Mouse (Mus musculus): Measurements from ENCODE around the gene Gpalpp1. TPM values are rescaled to one million over a fixed set of nuclear protein-coding genes. Genes with fewer than 3 reads are reported as not detected.
A peak's percentile ranks its signal among the peaks of the same experiment; 100 is the strongest.

The Gpalpp1 gene
- total RNA-seq, 2 experiments from 2014 or later: 16.3 to 16.7 TPM

DNA sequence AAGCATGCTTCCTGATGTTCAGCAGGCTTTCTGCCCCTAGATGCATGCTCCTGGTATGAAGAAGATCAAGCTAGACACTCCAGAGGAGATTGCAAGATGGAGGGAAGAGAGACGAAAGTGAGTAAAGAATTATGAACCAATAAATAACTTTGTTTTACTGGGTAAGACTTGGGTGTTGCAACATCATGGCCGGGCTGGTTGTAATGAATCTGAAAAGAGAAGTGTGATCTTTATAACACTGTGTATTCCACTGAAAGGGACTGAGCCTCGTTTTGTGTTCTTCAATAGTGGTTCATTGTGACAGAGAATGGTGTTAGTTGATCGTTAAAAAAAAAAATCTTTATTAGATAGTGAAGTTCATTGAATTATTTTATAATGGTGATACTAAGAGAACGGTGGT lies 5.2 kb upstream of the Gpalpp1 start:
- DNase-seq: no peak

DNA sequence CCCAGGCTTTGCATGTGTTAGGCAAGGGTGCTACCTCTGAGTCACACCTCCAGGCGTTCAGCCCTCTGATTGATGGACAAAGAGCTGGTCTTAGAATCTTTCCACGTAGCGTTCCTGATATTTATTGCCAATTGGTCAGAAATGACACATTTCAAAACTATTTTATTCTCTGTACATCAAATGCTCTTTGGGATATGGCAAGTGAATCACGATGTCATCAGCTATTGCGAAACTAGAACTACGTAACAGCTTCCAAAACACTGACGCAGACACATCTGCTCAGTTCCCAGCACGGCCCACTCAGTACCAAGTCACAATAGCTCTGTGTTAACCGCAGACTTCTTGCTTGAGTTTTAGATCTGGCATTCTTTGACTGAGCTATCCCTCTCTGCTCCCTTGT lies 11.0 kb downstream of the Gpalpp1 start:
- DNase-seq: no peak

- DNase-seq: no peak
Measured at GRCm38 (mm10) chr14:76097815-76098214, 12.7 kb downstream of the Gpalpp1 start.

DNA sequence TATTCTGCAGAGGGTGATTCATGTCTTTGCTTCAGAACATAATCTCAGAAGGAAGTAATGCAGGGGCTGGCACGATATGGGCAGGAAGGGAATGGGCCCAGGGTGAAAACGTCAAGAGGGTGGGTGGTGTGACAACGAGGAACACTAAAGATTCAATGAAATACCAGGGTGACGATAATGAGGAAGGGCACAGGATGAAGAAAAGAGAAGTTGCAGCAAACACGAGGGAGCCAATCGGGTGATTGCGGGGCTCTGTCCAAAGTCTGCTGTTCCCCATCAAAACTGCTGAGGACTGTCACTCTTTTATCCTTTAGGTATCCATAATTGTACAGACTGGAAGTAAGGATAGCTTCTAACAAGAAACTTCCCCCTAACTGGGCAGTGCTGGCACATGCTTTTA lies 13.3 kb downstream of the Gpalpp1 start:
- DNase-seq: no peak

- DNase-seq: no peak
Measured at GRCm38 (mm10) chr14:76084188-76084587, 26.4 kb downstream of the Gpalpp1 start.

DNA sequence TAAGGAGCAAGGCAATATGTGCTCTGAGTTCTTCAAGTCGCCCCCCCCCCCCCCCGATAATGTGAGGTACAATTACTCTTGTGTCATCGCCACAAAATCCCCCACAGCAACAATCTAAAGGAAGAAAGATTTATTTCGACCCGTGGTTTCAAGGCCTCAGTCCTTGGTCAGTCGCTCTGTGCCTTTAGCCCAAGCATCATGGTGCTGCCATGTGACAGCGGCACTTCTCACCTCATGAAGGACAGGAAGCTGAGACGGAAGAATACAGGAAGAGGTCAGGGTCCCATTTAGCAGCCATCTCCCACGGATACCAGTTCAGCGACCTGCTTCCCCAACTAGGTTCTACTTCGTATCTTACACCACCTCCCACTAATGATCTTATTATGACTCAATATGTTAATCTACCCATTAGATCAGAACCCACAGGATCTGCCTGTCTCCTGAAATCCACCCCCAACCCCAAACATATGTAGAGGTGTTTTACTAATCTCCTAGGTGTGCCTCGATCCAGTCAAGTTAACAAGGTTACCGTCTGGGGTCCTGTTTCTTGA lies 28.4 kb downstream of the Gpalpp1 start:
- DNase-seq: no peak

GRCm38 (mm10) chr14:76081451-76081850 lies 29.1 kb downstream of the Gpalpp1 start:
- peak; percentile 39 for DNase-seq

GRCm38 (mm10) chr14:76077088-76077491 lies 33.5 kb downstream of the Gpalpp1 start:
- DNase-seq: peak; percentile 63

DNA sequence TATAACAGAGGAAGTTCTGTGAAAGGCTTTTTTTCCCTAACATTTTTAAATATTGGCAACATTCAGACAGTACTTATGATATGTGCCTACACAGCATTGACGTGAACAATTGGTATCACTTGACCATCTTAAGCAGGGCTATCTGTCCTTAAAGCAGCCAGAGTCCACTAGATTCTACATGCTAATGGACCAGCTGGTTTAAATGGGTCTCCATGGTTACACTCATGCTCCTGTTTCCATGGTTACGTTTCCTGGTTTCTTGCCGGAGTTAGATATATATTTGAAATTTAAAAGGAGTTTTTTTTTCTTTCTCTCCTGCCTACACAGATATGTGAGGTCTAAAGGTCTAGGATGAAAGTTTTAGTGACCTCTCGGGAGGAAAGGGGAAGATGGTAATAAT lies 34.0 kb downstream of the Gpalpp1 start:
- no peak for DNase-seq

DNA sequence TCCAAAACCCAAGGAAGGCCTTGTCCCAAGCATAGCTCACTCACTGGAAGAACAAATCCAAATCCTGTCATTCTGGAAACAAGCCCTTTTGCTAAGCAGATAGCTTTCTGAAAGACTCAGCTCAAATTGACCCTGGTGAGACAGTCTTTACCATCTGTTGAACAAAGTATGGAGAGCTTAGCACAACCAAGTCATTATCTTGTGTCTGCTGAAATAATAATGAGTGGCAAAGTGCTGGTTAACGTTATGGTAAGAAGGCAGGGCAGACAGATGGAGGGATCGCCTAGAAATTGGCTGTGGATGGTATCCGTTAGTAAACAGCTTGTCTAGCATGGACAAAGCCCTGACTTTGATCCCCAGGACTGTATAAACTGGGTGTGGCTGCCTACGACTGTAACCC lies 34.8 kb downstream of the Gpalpp1 start:
- no peak for DNase-seq

DNA sequence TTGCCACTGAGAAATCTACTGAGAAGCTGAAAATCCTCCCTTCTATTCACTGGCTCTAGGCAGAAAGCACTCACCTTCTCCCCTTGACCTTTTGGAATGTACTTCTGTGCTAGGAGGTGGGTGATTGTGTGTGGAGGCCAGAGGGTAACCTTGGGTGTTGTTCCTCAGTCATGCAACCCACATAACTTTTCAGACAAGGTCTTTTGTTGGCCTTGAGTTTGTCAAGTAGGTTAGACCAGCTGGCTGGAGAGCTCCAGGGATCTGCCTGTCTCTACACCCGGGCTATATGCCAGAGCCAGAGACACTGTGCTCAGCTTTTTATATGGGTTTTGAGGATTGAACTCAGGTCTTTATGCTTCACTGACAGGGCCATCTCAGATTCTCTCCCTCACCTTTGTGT lies 36.4 kb downstream of the Gpalpp1 start:
- DNase-seq: peak; percentile 19

GRCm38 (mm10) chr14:76072626-76073025 lies 37.9 kb downstream of the Gpalpp1 start:
- DNase-seq: peak; percentile 38

- no peak for DNase-seq
Measured at GRCm38 (mm10) chr14:76069296-76069695, 41.3 kb downstream of the Gpalpp1 start.

DNA sequence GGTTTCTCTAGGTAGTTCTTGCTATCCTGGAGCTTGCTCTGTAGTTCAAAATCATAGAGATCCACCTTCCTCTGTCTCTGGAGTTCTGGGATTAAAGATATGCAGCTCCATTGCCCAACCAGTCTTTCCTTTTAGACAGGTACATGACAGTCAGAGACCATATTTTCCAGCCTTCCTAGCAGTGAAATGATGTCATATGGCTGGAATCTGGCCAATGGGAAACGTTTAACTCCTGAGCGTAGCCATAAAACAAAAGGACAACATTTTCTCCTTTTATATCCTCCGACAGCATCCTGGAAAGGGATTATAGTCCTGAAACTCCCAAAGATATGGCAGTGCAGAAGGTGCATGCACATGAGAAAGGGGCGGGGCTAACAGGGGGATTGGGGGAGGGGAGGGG lies 42.3 kb downstream of the Gpalpp1 start:
- DNase-seq: no peak

GRCm38 (mm10) chr14:76067237-76067636 lies 43.3 kb downstream of the Gpalpp1 start:
- no peak for DNase-seq

GRCm38 (mm10) chr14:76059441-76059840 lies 51.1 kb downstream of the Gpalpp1 start:
- DNase-seq: peak; percentile 21

DNA sequence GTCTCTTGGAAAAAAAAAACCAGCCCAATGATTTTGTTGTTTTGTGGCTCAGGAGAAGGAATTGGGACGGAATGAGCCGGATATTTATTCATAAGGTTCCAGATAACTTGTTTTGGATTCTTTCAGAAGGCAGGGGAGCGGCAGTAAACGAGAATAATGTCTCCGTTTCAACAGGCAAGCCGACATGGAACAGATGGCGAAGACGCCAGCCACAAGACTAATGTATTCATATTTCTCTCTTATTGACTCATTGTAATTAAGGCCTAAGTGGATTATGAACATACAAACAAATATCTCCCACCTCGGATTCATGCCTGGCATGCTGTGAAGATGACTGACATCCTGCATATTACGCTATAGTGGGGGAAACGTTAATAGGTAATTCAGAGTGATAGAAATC lies 56.8 kb downstream of the Gpalpp1 start:
- DNase-seq: no peak

DNA sequence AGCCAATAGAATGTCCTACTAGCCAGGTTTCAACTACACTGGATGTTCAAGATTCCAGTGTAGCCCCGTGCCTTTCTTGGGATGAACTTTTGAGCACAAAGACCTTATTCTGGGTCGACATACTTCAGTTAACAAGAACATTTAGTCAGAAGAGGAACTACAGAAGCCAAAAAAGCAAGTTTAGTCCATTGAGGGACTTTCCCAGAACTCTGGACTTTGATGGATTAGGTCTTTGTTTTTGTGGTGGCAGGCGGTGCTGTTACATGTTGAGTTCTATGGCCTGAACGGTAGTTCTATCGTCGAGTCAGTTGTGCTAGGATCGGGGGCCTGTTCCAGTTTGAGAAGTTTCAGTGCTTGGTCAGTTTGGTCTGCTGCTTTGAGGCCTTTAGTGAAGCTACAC lies 58.6 kb downstream of the Gpalpp1 start:
- DNase-seq: no peak

DNA sequence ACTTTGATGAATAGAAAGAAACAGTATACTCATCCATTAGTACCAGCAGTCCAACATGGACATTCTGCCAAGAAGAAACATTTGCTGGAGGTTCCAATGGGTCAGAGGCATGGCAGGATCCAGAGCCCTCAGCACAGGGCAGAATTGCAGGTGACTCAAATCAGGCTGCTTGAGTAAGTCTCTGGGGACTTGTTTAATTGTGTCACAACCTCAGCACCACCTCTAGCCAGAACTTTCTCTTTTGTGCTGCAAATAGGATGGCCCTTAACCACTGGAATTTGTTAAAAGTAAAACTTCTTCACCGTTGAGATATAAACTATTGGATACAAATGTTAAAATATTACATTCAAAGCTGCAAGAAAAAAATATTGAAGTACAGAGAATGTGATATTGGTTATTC lies 64.8 kb downstream of the Gpalpp1 start:
- DNase-seq: no peak

GRCm38 (mm10) chr14:76044164-76044557 lies 66.4 kb downstream of the Gpalpp1 start:
- DNase-seq: no peak

- DNase-seq: no peak
Measured at GRCm38 (mm10) chr14:76043251-76044163, 67.1 kb downstream of the Gpalpp1 start.

All from adrenal gland, postnatal 10 days (tissue).